Mouse (Mus musculus) heart, embryonic 11.5 days (tissue): ENCODE measurements around the gene Lrrc26. TPM values are rescaled to one million over a fixed set of nuclear protein-coding genes. Genes with fewer than 3 reads are reported as not detected.
A peak's percentile ranks its signal among the peaks of the same experiment; 100 is the strongest.

Experiments used
- ATAC-seq: fragments of 200-750 bp; cut with Nextera tagmentation; replicated peaks from 2 replicates; pipeline ENCODE4 v1.8.0; 2017; ENCODE audit warnings: moderate library complexity; ENCODE audit not compliant: insufficient number of reproducible peaks, low FRiP score, low TSS enrichment
- H3K27ac ChIP-seq: fragments of 300-500 bp; sonication (generic); 2 replicates; pipeline ENCODE4 v1.5.1; 2014; ENCODE audit warnings: mild to moderate bottlenecking, low read depth, low read length
- H3K27me3 ChIP-seq: fragments of 300-500 bp; sonication (generic); 2 replicates; pipeline ENCODE4 v1.6.1; 2014; ENCODE audit warnings: mild to moderate bottlenecking, low read length, mixed read lengths; ENCODE audit not compliant: control insufficient read depth, insufficient read depth
- H3K36me3 ChIP-seq: fragments of 300-500 bp; sonication (generic); 2 replicates; pipeline ENCODE4 v1.6.1; 2014; ENCODE audit warnings: mild to moderate bottlenecking, low read length, moderate library complexity, mixed read lengths; ENCODE audit not compliant: control insufficient read depth, insufficient read depth
- H3K4me1 ChIP-seq: fragments of 300-500 bp; sonication (generic); 2 replicates; pipeline ENCODE4 v1.6.1; 2014; ENCODE audit warnings: low read length; ENCODE audit not compliant: control insufficient read depth, insufficient read depth
- H3K4me2 ChIP-seq: fragments of 300-500 bp; sonication (generic); 2 replicates; pipeline ENCODE4 v1.6.1; 2014; ENCODE audit warnings: mild to moderate bottlenecking, moderate library complexity
- H3K4me3 ChIP-seq: fragments of 300-500 bp; sonication (generic); 2 replicates; pipeline ENCODE4 v1.5.1; 2014; ENCODE audit warnings: low read depth, low read length
- H3K9ac ChIP-seq: fragments of 300-500 bp; sonication (generic); 2 replicates; pipeline ENCODE4 v1.6.1; 2014; ENCODE audit warnings: mild to moderate bottlenecking, low read depth, low read length, moderate library complexity
- H3K9me3 ChIP-seq: fragments of 300-500 bp; sonication (generic); replicated peaks from 2 replicates; pipeline ENCODE4 v1.6.1; 2016; ENCODE audit warnings: low read length; ENCODE audit not compliant: control insufficient read depth
- WGBS: fragments of 180-500 bp; shearing (Covaris S2); extraction: QIAGEN DNeasy Blood & Tissue Kit; methylation state at CpG from one replicate; pipeline ENCODE4 v1.1.7; 2014; ENCODE audit not compliant: insufficient replicate concordance; 5-methylcytosine and 5-hydroxymethylcytosine counted together
- polyA plus RNA-seq: library from polyadenylated mRNA; unstranded; fragments of >200 nt; fragmentation: Nextera tagmentation; extraction: Ambion mirVana; gene quantifications from 2 replicates; pipeline ENCODE4 v1.2.1, GENCODE M21; 2014

Gene Lrrc26
- polyA plus RNA-seq = not detected in 2 replicates

- H3K27ac ChIP-seq = no peak within 1 kb of the TSS
- 12% methylated on average over 11 of the region's 11 CpGs for WGBS
- H3K9me3 ChIP-seq = no peaks in the 10 kb centered on the region
- H3K4me1 ChIP-seq = peaks cover 16% of the 10 kb centered on the region; the same call in 1 of the 2 replicates
- H3K27me3 ChIP-seq = peaks cover 70% of the 10 kb centered on the region
- peak within 1 kb of the TSS; percentile 44 for H3K4me2 ChIP-seq
- no peak within 1 kb of the TSS for H3K9ac ChIP-seq
- no peak for ATAC-seq
- peaks cover 6% of the 10 kb centered on the region; the same call in 1 of the 2 replicates for H3K36me3 ChIP-seq
- peak within 1 kb of the TSS; percentile 16 for H3K4me3 ChIP-seq
Measured at GRCm38 (mm10) chr2:25289651-25290050, at the start of gene Lrrc26. Gene Lrrc26 (plus strand): TSS chr2:25289915.

- Histone ChIP-seq H3K9me3 (no peaks in the 10 kb centered on the region), H3K27me3 (peaks cover 31% of the 10 kb centered on the region), H3K36me3 (no peaks in the 10 kb centered on the region), H3K4me1 (peaks cover 20% of the 10 kb centered on the region), H3K4me3 (peak overlapping the region; percentile 38), H3K27ac (no peak overlapping the region), H3K9ac (peak overlapping the region; percentile 56; the same call in 1 of the 2 replicates), H3K4me2 (peak overlapping the region; percentile 98)
- ATAC-seq = no peak
- WGBS = 50% methylated on average over 8 of the region's 8 CpGs
Measured at GRCm38 (mm10) chr2:25240310-25240709, 49.4 kb upstream of the Lrrc26 start.

DNA sequence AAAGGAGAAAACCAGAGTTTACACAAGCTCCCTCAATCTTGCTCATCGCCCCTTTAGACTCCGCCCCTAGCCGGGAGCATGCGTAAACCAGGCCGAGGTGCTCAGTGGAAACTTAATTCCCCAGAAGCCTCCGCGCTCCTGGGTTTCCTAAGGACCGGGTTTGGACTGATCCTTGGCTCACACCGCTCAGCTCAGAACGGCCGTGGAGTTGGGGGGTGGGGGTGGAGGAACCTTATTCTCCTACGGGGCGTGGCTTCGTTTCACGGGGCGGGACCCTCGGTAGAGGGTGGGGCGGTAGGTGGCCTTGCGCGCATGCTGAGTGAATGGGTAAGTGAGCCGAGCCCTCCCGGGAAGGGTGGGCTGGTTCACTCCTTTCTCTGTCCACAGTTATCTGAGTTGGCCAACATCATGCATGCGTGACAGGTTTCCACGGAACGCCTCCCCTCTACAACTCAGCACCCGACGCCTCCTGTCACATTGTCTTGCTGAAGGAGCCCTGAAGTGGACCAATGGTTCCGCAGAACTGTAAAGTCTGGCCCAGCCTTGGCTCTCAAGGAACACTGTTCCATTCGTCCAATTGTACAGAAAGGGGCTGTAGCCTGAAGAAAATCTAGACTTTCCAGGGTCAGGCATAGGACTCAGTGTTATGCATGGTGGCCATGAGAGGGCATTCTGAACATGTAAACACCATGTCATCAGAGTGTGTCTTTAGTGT lies 48.8 kb upstream of the Lrrc26 start:
- Histone ChIP-seq H3K27ac (no peak overlapping the region), H3K4me1 (peaks cover 20% of the 10 kb centered on the region), H3K4me2 (peak overlapping the region; percentile 98), H3K9me3 (no peaks in the 10 kb centered on the region), H3K4me3 (peak overlapping the region; percentile 38), H3K36me3 (no peaks in the 10 kb centered on the region), H3K9ac (peak overlapping the region; percentile 56), H3K27me3 (peaks cover 31% of the 10 kb centered on the region)
- WGBS = 1% methylated on average over 29 of the region's 29 CpGs
- peak; percentile 74 for ATAC-seq

GRCm38 (mm10) chr2:25241438-25241775 lies 48.3 kb upstream of the Lrrc26 start:
- Histone ChIP-seq H3K9ac (peak overlapping the region; percentile 66; the same call in 1 of the 2 replicates), H3K27ac (no peak overlapping the region), H3K4me1 (peaks cover 20% of the 10 kb centered on the region), H3K4me2 (peak overlapping the region; percentile 98), H3K36me3 (no peaks in the 10 kb centered on the region; the same call in 1 of the 2 replicates), H3K4me3 (peak overlapping the region; percentile 58), H3K27me3 (peaks cover 31% of the 10 kb centered on the region), H3K9me3 (no peaks in the 10 kb centered on the region)
- whole genome bisulfite sequencing = 20% methylated on average over 6 of the region's 6 CpGs
- ATAC-seq = peak; percentile 27; the same call in 1 of the 2 replicates

- no peak within 1 kb of the TSS for H3K27ac ChIP-seq
- H3K9me3 ChIP-seq = no peaks in the 10 kb centered on the region
- under 1% methylated on average over 55 of the region's 59 CpGs for WGBS
- peak within 1 kb of the TSS; percentile 98 for H3K4me2 ChIP-seq
- peak within 1 kb of the TSS; percentile 58 for H3K4me3 ChIP-seq
- peaks cover 20% of the 10 kb centered on the region for H3K4me1 ChIP-seq
- H3K36me3 ChIP-seq = no peaks in the 10 kb centered on the region; the same call in 1 of the 2 replicates
- peak within 1 kb of the TSS; percentile 66 for H3K9ac ChIP-seq
- H3K27me3 ChIP-seq = peaks cover 31% of the 10 kb centered on the region
- ATAC-seq = no peak
Measured at GRCm38 (mm10) chr2:25242101-25242506, 47.6 kb upstream of the Lrrc26 start, which contains the start of the genes Rnf208 and Cysrt1. Gene Rnf208 (plus strand): TSS chr2:25242255. Gene Cysrt1 (minus strand): TSS chr2:25242452.

DNA sequence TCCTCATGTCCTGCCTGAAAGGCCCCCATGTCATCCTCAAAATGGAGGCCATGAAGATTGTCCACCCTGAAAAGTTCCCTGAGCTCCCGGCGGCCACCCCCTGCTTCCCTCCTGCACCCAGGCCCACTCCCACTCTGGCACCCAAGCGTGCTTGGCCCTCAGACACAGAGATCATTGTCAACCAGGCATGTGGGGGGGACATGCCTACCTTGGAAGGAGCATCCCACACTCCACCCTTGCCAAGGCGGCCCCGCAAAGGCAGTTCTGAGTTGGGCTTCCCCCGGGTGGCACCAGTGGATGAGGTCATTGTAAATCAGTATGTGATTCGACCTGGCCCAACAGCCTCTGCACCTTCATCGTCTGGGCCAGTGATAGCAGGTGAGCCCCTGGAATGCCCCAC lies 46.4 kb upstream of the Lrrc26 start:
- no peak for ATAC-seq
- 73% methylated on average over 8 of the region's 8 CpGs for WGBS
- peaks cover 31% of the 10 kb centered on the region for H3K27me3 ChIP-seq
- H3K4me1 ChIP-seq = peaks cover 20% of the 10 kb centered on the region
- H3K9me3 ChIP-seq = no peaks in the 10 kb centered on the region
- H3K9ac ChIP-seq = no peak overlapping the region
- no peak overlapping the region for H3K4me3 ChIP-seq
- H3K36me3 ChIP-seq = peaks cover 6% of the 10 kb centered on the region
- no peak overlapping the region; the same call in 1 of the 2 replicates for H3K4me2 ChIP-seq
- H3K27ac ChIP-seq = no peak overlapping the region

GRCm38 (mm10) chr2:25244144-25244543 lies 45.6 kb upstream of the Lrrc26 start:
- H3K4me2 ChIP-seq = no peak overlapping the region
- no peak overlapping the region for H3K9ac ChIP-seq
- 87% methylated on average over 4 of the region's 4 CpGs for WGBS
- H3K9me3 ChIP-seq = no peaks in the 10 kb centered on the region
- H3K4me1 ChIP-seq = peaks cover 20% of the 10 kb centered on the region
- no peak overlapping the region for H3K27ac ChIP-seq
- H3K27me3 ChIP-seq = peaks cover 31% of the 10 kb centered on the region
- H3K4me3 ChIP-seq = no peak overlapping the region
- peaks cover 6% of the 10 kb centered on the region for H3K36me3 ChIP-seq
- no peak for ATAC-seq

- Histone ChIP-seq H3K9me3 (no peaks in the 10 kb centered on the region), H3K27me3 (peaks cover 26% of the 10 kb centered on the region), H3K4me2 (no peak within 1 kb of the TSS), H3K27ac (no peak within 1 kb of the TSS), H3K36me3 (peaks cover 9% of the 10 kb centered on the region), H3K4me3 (no peak within 1 kb of the TSS), H3K9ac (no peak within 1 kb of the TSS), H3K4me1 (peaks cover 9% of the 10 kb centered on the region)
- ATAC-seq = no peak
- WGBS = 86% methylated on average over 10 of the region's 10 CpGs
Measured at GRCm38 (mm10) chr2:25246183-25247072, 43.3 kb upstream of the Lrrc26 start, which contains the start of gene AL732309.1. Gene AL732309.1 (minus strand): TSS chr2:25246863.
